Mouse (Mus musculus) cerebellum, adult 2 months (tissue): ENCODE results near the gene Ncor2.

Experiments
- CTCF ChIP-seq: fragments of 200-500 bp; IDR thresholded peaks from 2 replicates; pipeline ENCODE4 v1.5.1; 2011; ENCODE audit warnings: low read depth, mild to moderate bottlenecking, control low read depth, low read length, moderate library complexity, borderline replicate concordance; ENCODE audit not compliant: insufficient read depth
- POLR2A ChIP-seq: fragments of 200-500 bp; IDR thresholded peaks from 2 replicates; pipeline ENCODE4 v1.6.1; 2011; ENCODE audit warnings: low read length, control low read depth, borderline replicate concordance; ENCODE audit not compliant: insufficient read depth

DNA sequence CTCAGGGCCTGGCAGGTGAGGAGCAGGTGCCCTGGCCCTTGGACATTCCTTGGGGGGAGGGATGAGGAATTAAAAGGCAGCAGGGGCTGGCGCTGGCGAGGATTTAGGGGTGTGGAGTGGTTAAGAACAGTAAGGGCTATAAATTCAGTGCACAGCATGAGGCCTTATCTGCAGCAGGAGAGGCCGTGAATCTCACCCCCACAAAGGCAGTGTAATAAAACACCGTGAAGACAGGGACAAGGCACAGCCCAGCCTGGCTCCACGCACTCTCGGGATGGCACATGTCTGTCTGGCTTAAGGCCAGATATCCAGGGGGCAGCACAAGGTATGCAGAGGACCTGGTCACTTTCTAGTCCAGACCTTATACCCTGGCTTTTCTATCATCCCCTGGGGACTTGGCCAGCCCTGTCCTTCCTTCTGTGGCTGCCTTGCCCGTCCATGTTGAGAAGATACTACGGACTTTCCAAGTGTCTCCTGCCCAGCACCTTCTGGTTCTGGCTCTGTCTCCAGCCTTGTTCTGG, 93.9 kb downstream of the Ncor2 start:
- TF ChIP-seq CTCF (no peak), POLR2A (no peak)
